16 mouse cellular contexts compared by ENCODE assay signal in the genomic region with DNA sequence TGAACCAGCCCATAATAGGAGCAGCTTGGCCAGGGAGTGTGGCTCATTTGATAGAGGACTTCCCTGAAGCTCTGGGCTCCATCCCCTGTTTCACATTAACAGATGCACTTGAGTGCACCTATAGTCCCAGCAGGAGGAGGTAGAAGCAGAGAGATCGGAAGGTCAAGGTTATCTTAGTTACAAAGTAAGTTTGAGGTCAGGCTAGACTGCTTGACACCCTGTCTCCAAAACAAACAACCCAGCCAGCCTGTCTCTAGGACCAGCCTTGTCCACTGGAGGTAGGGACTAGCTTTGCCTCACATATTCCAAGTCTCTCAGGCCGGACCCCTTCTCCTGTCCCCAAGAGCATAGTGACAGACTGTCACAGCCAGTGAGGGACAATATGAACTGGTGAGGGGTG.
"Had no signal": no experiment of that assay in that cellular context is flagged by ENCODE, and none has a peak within 500 bp of the region (broad histone marks: within the 10 kb centered on the region; RNA-seq: fewer than 3 reads in every experiment).

No protein-coding gene starts in this region.

- H3K9me3 ChIP-seq: limb, embryonic 15.5 days; midbrain, embryonic 10.5 days; neural tube, embryonic 13.5 days; stomach, embryonic 15.5 days had no signal

- H3K36me3 ChIP-seq: limb, embryonic 15.5 days; midbrain, embryonic 10.5 days; neural tube, embryonic 13.5 days; stomach, embryonic 15.5 days had no signal

- H3K27me3 ChIP-seq: limb, embryonic 15.5 days; neural tube, embryonic 13.5 days; stomach, embryonic 15.5 days had no signal

- H3K4me3 ChIP-seq: left cerebral cortex, adult 2 months; limb, embryonic 15.5 days; midbrain, embryonic 10.5 days; neural tube, embryonic 13.5 days; stomach, embryonic 15.5 days had no signal

- H3K27ac ChIP-seq: left cerebral cortex, adult 2 months; limb, embryonic 15.5 days; midbrain, embryonic 10.5 days; neural tube, embryonic 13.5 days; stomach, embryonic 15.5 days had no signal

- H3K4me2 ChIP-seq: limb, embryonic 15.5 days; neural tube, embryonic 13.5 days; stomach, embryonic 15.5 days had no signal

- DNase-seq: kidney, adult 18-20 months; kidney, postnatal 25 days; lung, adult 2 months; lung, postnatal 10 days; lung, postnatal 4 days; retina, postnatal 1 day; right cerebral cortex, postnatal 4 days; spleen, adult 18-20 months; thymus, adult 2 months; thymus, postnatal 25 days had no signal

- ATAC-seq: midbrain, embryonic 16.5 days had no signal

- H3K9ac ChIP-seq: limb, embryonic 15.5 days; neural tube, embryonic 13.5 days; stomach, embryonic 15.5 days had no signal
